Mouse (Mus musculus) limb, embryonic 13.5 days (tissue): ENCODE data around the gene Ctnna3. TPM values are rescaled to one million over a fixed set of nuclear protein-coding genes. Genes with fewer than 3 reads are reported as not detected.
"Not testable (repeated sequence)": the region's sequence is repeated elsewhere in the genome, so short reads cannot be mapped to it uniquely, and the experiment has no call there.

Experiments
- ATAC-seq: fragments of 200-750 bp; cut with Nextera tagmentation; 2 replicates; pipeline ENCODE4 v1.8.0; 2017; ENCODE audit warnings: low read depth, moderate number of reproducible peaks, moderate TSS enrichment; ENCODE audit not compliant: low FRiP score
- H3K27ac ChIP-seq: fragments of 300-500 bp; sonication (generic); 2 replicates; pipeline ENCODE4 v1.5.1; 2015; ENCODE audit warnings: inconsistent platforms, mild to moderate bottlenecking, moderate library complexity
- H3K27me3 ChIP-seq: fragments of 300-500 bp; sonication (generic); 2 replicates; pipeline ENCODE4 v1.6.1; 2015; ENCODE audit warnings: mild to moderate bottlenecking, inconsistent platforms
- H3K36me3 ChIP-seq: fragments of 300-500 bp; sonication (generic); 2 replicates; pipeline ENCODE4 v1.6.1; 2015; ENCODE audit warnings: inconsistent platforms, mild to moderate bottlenecking, moderate library complexity
- H3K4me1 ChIP-seq: fragments of 300-500 bp; sonication (generic); 2 replicates; pipeline ENCODE4 v1.6.1; 2015; ENCODE audit warnings: inconsistent platforms
- H3K4me2 ChIP-seq: fragments of 300-500 bp; sonication (generic); replicated peaks from 2 replicates; pipeline ENCODE4 v1.6.1; 2015; ENCODE audit warnings: inconsistent platforms, mild to moderate bottlenecking, moderate library complexity
- H3K4me3 ChIP-seq: fragments of 300-500 bp; sonication (generic); 2 replicates; pipeline ENCODE4 v1.5.1; 2015; ENCODE audit warnings: moderate library complexity, mild to moderate bottlenecking, inconsistent platforms
- H3K9ac ChIP-seq: fragments of 300-500 bp; sonication (generic); 2 replicates; pipeline ENCODE4 v1.6.1; 2015; ENCODE audit warnings: mild to moderate bottlenecking, inconsistent platforms
- H3K9me3 ChIP-seq: fragments of 300-500 bp; sonication (generic); 2 replicates; pipeline ENCODE4 v1.6.1; 2016; ENCODE audit warnings: inconsistent platforms
- WGBS: fragments of 180-500 bp; shearing (Covaris S2); methylation state at CpG from one replicate; pipeline ENCODE4 v1.1.7; 2015; 5-methylcytosine and 5-hydroxymethylcytosine counted together
- polyA plus RNA-seq: library from polyadenylated mRNA; unstranded; fragments of >200 nt; fragmentation: Nextera tagmentation; extraction: Ambion mirVana; gene quantifications from 2 replicates; pipeline ENCODE4 v1.2.1, GENCODE M21; 2015

The Ctnna3 gene
- polyA plus RNA-seq, 1 experiment from 2014 or later = 0.75 TPM

DNA sequence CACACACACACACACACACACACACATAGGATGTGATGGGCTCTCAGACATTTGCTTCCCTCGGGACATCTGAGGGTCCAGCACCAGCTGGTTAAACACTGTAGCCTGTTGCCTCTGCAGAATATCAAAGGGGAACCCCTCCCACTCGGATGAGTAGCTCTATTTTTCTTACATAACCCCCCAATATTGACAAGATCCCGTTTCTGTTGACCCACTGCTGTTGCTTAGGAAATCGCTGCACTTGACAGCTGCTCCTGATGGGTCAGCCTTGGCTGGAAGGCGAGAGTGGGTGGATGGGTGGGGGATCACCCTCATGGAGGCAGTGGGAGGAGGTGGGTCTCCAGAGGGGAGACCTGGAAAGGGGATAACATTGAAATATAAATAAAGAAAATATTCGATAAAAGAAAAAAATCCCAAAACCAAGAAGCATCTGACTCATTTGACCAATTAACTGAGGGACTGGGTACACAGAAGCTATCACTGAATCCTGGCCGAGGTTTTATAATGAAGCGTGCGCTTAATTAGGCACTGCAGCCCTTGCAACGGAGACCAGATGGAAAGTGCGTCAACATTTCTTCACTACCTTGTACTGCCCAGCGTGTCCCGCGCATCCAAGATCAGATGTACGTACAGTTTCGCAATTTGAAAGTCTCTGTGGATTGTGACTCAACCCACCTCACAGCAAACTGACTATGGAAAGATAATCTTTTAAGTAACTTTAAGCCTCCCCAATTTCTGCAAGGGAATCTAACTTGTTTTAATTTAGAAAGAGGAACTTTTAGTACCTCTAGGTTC is 19.5 kb upstream of the Ctnna3 start:
- no peaks in the 10 kb centered on the region for H3K36me3 ChIP-seq
- no peaks in the 10 kb centered on the region for H3K4me1 ChIP-seq
- H3K4me3 ChIP-seq = no peak overlapping the region
- no peak overlapping the region for H3K27ac ChIP-seq
- no peak overlapping the region for H3K9ac ChIP-seq
- H3K9me3 ChIP-seq = no peaks in the 10 kb centered on the region
- H3K4me2 ChIP-seq = no peak overlapping the region
- no peak for ATAC-seq
- WGBS = 58% methylated on average over 16 of the region's 16 CpGs
- no peaks in the 10 kb centered on the region for H3K27me3 ChIP-seq

DNA sequence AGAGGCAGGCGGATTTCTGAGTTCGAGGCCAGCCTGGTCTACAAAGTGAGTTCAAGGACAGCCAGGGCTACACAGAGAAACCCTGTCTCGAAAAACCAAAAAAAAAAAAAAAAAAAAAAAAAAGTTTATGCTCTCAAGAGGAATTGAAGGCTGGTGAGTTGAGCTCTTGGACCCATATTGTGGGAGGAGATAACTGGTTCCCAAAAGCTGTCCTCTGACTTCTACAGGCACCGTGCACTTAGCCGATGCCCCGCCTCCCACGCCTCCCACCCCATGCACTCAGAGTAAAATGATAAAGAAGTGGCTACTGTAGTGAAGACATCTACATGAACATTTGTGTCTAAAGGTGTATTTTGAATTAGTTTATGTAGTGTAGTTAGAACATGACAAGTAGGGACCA is 18.2 kb upstream of the Ctnna3 start:
- ATAC-seq, H3K36me3 ChIP-seq, H3K27me3 ChIP-seq, H3K4me1 ChIP-seq, H3K27ac ChIP-seq, H3K9me3 ChIP-seq, H3K9ac ChIP-seq, H3K4me3 ChIP-seq, H3K4me2 ChIP-seq: not testable (repeated sequence)
- 92% methylated on average over 6 of the region's 7 CpGs for WGBS

DNA sequence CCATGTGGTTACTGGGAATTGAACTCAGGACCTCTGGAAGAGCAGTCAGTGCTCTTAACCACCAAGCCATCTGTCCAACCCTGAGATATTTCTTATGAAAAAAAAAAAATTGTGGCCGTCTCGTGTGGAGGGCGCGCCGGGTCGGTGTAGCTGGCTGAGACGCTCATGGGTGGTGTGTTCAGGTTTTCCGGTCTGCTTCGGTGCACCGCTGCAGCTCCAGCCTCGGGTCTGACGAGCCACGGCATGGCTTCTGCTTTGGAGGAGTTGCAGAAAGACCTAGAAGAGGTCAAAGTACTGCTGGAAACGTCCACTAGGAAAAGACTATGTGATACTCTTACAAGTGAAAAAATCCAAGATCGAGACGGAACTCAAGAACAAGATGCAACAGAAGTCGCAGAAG is 17.1 kb upstream of the Ctnna3 start:
- Histone ChIP-seq H3K27ac (no peak overlapping the region), H3K9ac (no peak overlapping the region), H3K9me3 (no peaks in the 10 kb centered on the region), H3K4me3 (no peak overlapping the region), H3K36me3 (no peaks in the 10 kb centered on the region), H3K4me2 (no peak overlapping the region), H3K4me1 (no peaks in the 10 kb centered on the region), H3K27me3 (0 out of 2 replicates have a peak, but pooled peaks cover 2% of the 10 kb centered on the region)
- no peak for ATAC-seq
- 88% methylated on average over 17 of the region's 17 CpGs for WGBS

DNA sequence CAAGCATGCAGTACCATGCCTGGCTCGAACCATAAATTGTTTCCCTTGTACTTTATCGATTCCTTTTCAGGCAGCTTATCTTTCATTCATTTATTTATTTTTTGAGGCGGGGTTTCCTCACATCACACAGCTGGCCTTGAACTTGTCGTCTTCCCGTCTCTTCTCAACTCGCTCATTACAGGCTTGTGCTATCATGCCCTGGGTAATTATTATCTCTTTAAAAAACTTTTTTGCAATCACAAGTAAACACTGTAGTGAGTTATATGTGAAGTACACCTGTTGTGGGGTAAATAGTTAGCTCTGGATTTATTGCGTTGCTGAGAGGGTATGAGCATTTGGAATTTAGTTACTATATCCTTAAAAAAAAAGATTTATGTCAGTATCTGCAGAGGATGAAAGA is 14.6 kb upstream of the Ctnna3 start:
- 73% methylated on average over 7 of the region's 7 CpGs for WGBS
- H3K27ac ChIP-seq = no peak overlapping the region
- 0 out of 2 replicates have a peak, but pooled peaks cover 2% of the 10 kb centered on the region for H3K27me3 ChIP-seq
- no peaks in the 10 kb centered on the region for H3K9me3 ChIP-seq
- no peaks in the 10 kb centered on the region for H3K36me3 ChIP-seq
- no peak overlapping the region for H3K4me2 ChIP-seq
- no peak overlapping the region for H3K4me3 ChIP-seq
- no peak for ATAC-seq
- no peak overlapping the region for H3K9ac ChIP-seq
- H3K4me1 ChIP-seq = no peaks in the 10 kb centered on the region

DNA sequence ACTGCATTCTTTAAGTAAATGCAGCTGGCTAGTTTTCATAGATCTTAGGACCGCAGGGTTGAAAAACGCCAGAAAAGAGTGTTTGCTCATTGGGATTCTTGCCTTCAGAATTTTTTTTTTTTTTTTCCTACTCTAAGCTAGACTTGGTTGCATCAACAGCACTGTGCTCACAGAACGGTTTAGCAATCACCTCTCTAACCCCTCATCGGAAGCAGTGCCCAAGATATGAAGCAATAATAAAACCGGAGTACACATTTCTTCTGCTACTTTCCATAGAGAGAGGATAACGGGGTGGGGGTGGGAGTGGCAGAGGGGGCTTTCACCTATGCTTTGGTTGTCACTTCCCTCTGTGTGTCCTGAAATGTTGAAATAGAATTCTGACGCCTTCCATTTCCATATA is 14.0 kb upstream of the Ctnna3 start:
- H3K9me3 ChIP-seq = no peaks in the 10 kb centered on the region
- ATAC-seq = no peak
- no peaks in the 10 kb centered on the region for H3K36me3 ChIP-seq
- no peaks in the 10 kb centered on the region for H3K4me1 ChIP-seq
- 0 out of 2 replicates have a peak, but pooled peaks cover 2% of the 10 kb centered on the region for H3K27me3 ChIP-seq
- H3K27ac ChIP-seq = no peak overlapping the region
- H3K4me3 ChIP-seq = no peak overlapping the region
- 58% methylated on average over 7 of the region's 7 CpGs for WGBS
- H3K9ac ChIP-seq = no peak overlapping the region
- peak overlapping the region; percentile 27 for H3K4me2 ChIP-seq

DNA sequence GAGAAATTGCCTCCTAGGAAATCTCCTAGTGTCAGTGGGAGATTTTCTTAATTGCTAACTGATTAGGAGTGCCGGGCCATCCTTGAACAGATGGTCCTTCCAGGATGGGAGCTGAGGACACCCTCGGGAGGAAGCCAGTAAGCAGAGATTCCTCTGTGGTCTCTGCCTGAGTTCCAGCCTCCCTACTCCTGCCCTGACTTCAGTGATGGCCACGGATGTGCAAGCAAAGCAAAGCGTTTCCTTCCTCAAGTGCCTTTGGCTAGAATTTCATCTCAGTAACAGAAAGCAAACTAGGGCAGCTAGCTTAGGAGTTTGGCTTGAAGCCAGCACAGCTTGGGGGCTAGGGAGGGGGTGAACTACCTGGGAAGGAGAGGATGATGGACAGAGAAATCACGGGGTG is 12.8 kb upstream of the Ctnna3 start:
- H3K9ac ChIP-seq = no peak overlapping the region
- 0 out of 2 replicates have a peak, but pooled peaks cover 2% of the 10 kb centered on the region for H3K27me3 ChIP-seq
- no peak overlapping the region for H3K4me2 ChIP-seq
- no peaks in the 10 kb centered on the region for H3K36me3 ChIP-seq
- 41% methylated on average over 5 of the region's 5 CpGs for WGBS
- H3K4me3 ChIP-seq = no peak overlapping the region
- ATAC-seq = no peak
- no peaks in the 10 kb centered on the region for H3K4me1 ChIP-seq
- H3K27ac ChIP-seq = no peak overlapping the region
- H3K9me3 ChIP-seq = no peaks in the 10 kb centered on the region

DNA sequence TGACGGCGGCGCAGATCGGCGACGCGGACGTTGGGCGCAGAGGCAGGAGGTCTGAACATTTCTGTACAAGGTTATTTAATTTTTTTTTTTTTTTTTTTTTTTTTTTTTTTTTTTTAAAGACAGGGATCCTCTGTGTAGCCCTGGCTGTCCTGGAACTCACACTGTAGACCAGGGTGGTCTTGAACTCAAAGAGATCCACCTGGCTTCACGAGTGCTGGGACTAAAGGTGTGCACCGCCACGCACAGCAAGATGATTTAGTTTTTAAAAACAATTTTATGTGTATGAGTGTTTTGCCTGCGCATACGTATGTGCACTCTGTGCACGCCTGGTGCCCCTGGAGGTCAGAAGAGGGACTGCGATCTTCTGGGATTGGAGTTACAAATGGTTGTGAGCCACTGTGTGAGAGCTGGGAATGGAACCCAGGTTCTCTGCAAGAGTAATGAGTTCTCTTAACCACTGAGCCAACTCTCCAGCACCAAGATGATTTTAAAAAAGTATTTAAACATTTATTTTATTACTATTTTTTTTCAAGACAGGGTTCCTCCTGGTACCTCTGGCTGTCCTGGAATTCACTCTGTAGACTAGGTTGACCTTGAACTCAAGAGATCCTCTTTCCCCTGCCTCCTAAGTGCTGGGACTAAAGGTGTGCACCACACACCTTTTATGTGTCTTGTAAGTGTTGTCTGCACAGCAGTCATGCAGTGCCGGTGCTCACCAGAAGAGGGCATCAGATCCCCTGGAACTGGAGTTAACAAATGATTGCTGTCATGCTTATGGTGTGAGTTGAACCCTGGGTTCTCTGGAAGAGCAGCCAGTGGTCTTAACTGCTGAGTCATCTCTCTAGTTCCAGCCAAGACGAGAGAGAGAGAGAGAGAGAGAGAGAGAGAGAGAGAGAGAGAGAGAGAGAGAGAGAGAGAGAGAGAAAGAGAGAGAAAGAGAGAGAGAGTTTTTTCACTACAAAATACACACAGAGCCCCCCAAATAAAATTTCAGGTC is 7.9 kb upstream of the Ctnna3 start, which contains the start of gene Gm7075:
Gene Gm7075 (minus strand): TSS at position 51 of the 997 bp plus-strand sequence.
- Histone ChIP-seq H3K4me3 (no peak within 1 kb of the TSS), H3K27me3 (0 out of 2 replicates have a peak, but pooled peaks cover 2% of the 10 kb centered on the region), H3K9ac (no peak within 1 kb of the TSS), H3K9me3 (no peaks in the 10 kb centered on the region), H3K36me3 (no peaks in the 10 kb centered on the region), H3K27ac (no peak within 1 kb of the TSS), H3K4me2 (no peak within 1 kb of the TSS), H3K4me1 (no peaks in the 10 kb centered on the region)
- ATAC-seq = no peak
- 89% methylated on average over 18 of the region's 18 CpGs for WGBS

DNA sequence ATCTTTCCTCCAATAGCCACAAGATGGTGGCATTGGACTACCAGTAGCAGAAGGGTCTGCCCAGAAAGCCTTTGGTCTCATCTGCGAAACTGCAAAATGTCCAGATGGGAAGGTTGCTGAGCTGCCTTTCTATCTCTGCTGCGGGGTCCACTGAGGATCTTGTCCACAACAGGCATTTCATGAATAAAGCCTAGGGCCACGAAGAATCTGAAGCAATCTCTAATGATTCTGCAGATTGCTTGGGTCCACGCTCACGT is 7.2 kb upstream of the Ctnna3 start:
- Histone ChIP-seq H3K9ac (no peak overlapping the region), H3K27ac (no peak overlapping the region), H3K4me2 (no peak overlapping the region), H3K36me3 (no peaks in the 10 kb centered on the region), H3K9me3 (no peaks in the 10 kb centered on the region), H3K4me1 (no peaks in the 10 kb centered on the region), H3K4me3 (no peak overlapping the region), H3K27me3 (no peaks in the 10 kb centered on the region)
- no peak for ATAC-seq
- 83% methylated on average over 5 of the region's 5 CpGs for WGBS

DNA sequence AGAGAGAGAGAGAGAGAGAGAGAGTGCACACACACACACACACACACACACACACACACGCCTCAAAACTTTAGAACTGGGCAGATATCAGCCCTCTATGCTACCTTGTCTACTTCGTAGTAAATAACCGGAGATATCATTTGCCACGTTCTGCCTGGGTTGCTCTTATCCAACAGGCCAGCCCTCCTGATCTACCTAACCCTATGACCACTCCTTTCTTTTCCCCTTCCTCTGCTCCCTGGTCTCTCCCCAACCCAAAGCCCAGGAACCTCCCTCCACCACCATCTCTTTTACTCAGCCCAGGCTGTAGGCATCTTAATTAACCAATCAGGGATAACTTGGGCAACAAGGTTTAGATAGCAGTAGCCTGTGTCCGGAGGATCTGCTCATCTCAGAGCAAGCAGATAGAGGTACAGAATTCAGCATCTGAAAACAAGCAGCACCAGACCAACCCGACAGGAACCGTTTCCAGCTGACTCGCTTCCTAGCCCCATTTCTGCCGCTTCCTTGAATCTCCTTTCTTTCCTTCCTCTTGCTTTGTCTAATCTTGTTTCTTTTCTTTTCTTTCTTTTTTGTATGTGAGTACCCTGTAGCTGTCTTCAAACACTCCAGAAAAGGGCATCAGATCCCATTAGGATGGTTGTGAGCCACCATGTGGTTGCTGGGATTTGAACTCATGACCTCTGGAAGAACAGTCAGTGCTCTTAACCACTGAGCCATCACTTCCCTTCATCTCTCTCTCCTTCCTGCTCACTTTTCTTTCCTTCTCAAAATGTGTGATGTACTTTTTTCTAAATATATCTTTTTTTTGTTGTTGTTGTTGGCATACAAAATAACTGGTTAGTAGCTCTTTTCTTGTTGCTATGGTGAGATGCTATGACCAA is 6.1 kb upstream of the Ctnna3 start:
- no peak overlapping the region for H3K4me2 ChIP-seq
- 88% methylated on average over 9 of the region's 9 CpGs for WGBS
- no peaks in the 10 kb centered on the region for H3K27me3 ChIP-seq
- H3K4me3 ChIP-seq = no peak overlapping the region
- no peaks in the 10 kb centered on the region for H3K4me1 ChIP-seq
- H3K9me3 ChIP-seq = no peaks in the 10 kb centered on the region
- no peaks in the 10 kb centered on the region for H3K36me3 ChIP-seq
- no peak overlapping the region for H3K27ac ChIP-seq
- no peak overlapping the region for H3K9ac ChIP-seq
- ATAC-seq = no peak

DNA sequence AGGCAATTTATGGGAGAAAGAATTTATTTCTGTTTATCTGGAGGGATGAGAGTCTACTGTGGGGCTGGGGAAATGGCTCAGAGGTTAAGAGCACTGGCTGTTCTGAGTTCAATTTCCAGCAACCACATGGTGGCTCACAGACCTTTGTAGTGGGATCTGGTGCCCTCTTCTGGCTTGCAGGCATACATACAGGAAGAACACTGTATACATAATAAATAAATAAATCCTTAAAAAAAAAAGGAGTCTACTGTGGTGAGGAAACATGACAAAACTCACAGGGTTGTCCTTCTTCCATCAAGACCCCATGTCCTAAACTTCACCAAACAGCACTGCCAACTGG is 5.5 kb upstream of the Ctnna3 start:
- H3K27me3 ChIP-seq = no peaks in the 10 kb centered on the region
- H3K4me1 ChIP-seq = no peaks in the 10 kb centered on the region
- H3K27ac ChIP-seq = no peak overlapping the region
- ATAC-seq = no peak
- H3K4me3 ChIP-seq = no peak overlapping the region
- H3K36me3 ChIP-seq = no peaks in the 10 kb centered on the region
- no peak overlapping the region for H3K4me2 ChIP-seq
- H3K9ac ChIP-seq = no peak overlapping the region
- no peaks in the 10 kb centered on the region for H3K9me3 ChIP-seq

DNA sequence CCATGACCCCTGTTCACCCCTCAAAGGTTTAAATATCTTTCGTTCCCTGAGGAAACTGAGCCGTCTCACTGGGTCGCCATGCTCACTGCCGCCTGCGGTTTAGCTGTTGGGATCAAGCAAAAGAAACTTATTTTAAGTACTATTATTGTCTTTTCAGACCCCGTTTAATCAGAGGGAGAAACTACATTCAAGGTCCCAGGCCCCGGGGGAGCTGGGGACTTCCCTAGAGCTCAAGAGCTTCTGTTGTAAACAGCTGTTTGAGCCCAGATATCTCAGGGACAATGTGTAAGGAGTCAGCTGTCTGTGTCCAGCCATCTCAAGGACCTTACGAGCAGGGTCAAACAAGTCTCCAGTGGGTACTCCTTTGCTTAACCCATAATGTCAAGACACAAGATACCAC is 2.8 kb upstream of the Ctnna3 start:
- H3K27me3 ChIP-seq = no peaks in the 10 kb centered on the region
- no peak for ATAC-seq
- H3K4me1 ChIP-seq = no peaks in the 10 kb centered on the region
- no peak overlapping the region for H3K9ac ChIP-seq
- no peak overlapping the region for H3K27ac ChIP-seq
- H3K36me3 ChIP-seq = no peaks in the 10 kb centered on the region
- no peak overlapping the region for H3K4me3 ChIP-seq
- no peaks in the 10 kb centered on the region for H3K9me3 ChIP-seq
- 77% methylated on average over 8 of the region's 8 CpGs for WGBS
- H3K4me2 ChIP-seq = no peak overlapping the region
